Mouse (Mus musculus) gastrocnemius, postnatal 25 days (tissue): ENCODE measurements around the gene Elf3. TPM values are rescaled to one million over a fixed set of nuclear protein-coding genes. Genes with fewer than 3 reads are reported as not detected.
"Not testable (repeated sequence)": the region's sequence is repeated elsewhere in the genome, so short reads cannot be mapped to it uniquely, and the experiment has no call there.

Source experiments
- DNase-seq: peaks from one replicate; pipeline ENCODE4 v3.0.0; 2022
- long read RNA-seq, 2 experiments: library from polyadenylated mRNA; stranded (forward); transcript quantifications; one replicate each; pipeline ENCODE4 v2.0.0; 2021
- total RNA-seq, 2 experiments: library from RNA; stranded (reverse); gene quantifications; 1 replicate in 1 of 2; 2 replicates in 1 of 2; pipeline ENCODE4 v1.2.3; 2021

Gene Elf3
- total RNA-seq = under 1 TPM in 1 of 2 experiments, not detected in 1; 0.18 TPM
- long read RNA-seq, experiment 1 = 0 reads
- long read RNA-seq, experiment 2 = 0 reads

- DNase-seq = peak; percentile 25
Measured at GRCm38 (mm10) chr1:135258380-135259127, at the start of gene Elf3. Gene Elf3 (minus strand): TSS chr1:135258568.

DNA sequence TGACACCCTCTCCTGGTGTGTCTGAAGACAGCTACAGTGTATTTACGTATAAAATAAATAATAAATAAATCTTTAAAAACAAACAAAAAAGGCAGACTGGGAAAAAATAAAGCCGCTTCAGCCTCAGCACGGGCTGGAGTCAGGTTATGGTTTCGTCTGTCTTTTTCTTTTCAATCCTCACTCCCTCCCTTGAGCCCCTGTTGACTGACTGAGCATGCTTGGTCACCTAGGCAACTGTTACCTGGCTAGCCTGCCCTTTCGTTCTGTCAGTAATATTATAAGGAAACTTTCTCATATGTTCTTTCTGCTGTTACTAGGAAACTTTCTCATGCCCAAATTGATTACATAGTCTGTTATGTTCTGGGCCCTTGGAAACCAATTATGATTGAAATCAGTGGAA, 32.5 kb upstream of the Elf3 start:
- DNase-seq = no peak

GRCm38 (mm10) chr1:135286311-135286710, 27.9 kb upstream of the Elf3 start:
- DNase-seq = no peak

- peak; percentile 65 for DNase-seq
Measured at GRCm38 (mm10) chr1:135283826-135284291, 25.5 kb upstream of the Elf3 start, which contains the start of gene Rnpep. Gene Rnpep (minus strand): TSS chr1:135284084.

- DNase-seq = peak; percentile 41
Measured at GRCm38 (mm10) chr1:135283287-135283825, 25.0 kb upstream of the Elf3 start.

GRCm38 (mm10) chr1:135282536-135283286, 24.3 kb upstream of the Elf3 start:
- DNase-seq = no peak

GRCm38 (mm10) chr1:135281841-135282240, 23.5 kb upstream of the Elf3 start:
- DNase-seq = no peak

GRCm38 (mm10) chr1:135280646-135281045, 22.3 kb upstream of the Elf3 start:
- peak; percentile 76 for DNase-seq

DNA sequence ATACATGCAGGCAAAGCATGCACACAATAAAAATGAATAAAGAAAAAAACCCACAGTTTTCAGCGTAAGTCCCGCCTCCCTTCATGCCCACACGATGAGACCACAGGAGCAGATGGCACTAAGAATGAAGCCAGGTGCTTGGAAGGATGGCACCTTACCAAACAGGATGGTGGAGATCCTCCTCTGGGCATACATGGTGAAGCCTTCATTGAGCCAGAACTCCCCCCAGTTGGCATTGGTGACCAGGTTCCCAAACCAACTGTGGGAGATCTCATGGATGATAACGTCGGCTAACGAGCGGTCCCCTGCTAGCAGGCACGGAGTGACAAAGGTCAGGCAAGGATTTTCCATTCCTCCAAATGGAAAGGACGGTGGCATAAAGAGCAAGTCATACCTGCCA, 13.0 kb upstream of the Elf3 start:
- no peak for DNase-seq

GRCm38 (mm10) chr1:135267663-135268446, 9.5 kb upstream of the Elf3 start:
- no peak for DNase-seq

DNA sequence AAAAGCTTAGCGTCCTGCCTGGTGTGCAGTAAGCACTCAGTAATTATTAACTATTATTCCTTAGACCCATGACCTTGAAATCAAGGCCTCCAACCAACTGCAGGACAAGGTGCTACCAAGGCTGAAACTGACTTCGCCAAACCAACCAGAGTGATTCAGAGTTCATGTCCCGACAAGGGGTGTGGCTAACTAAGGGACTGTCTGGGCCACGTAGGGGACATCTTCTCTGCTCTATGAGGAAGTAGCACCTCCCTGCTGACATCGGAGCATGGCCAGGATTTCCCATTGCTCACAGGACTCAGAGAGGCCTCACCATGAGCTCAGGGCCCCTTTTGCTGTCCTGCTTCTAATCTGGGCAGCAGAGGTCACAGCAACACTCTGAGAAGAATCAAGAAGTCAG, 7.5 kb upstream of the Elf3 start:
- no peak for DNase-seq

DNA sequence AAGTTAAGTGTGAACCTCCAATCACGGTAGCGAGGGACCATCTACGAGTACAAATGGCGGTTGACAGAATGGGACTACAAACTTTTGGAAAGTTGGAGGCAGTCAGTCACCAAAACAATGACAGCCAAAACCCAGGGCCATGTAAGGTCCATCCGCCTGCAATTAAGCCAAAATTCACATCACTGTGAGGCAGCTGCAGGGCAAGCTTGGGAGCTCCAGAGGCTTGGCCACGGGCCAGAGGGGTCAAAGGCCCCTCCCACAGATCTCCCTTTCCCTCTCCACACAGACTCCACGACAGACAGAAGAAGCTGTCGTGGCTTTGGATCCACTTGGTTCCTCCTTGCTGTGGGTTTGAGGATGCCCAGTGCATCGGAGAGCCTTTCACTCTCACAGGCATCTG, 4.9 kb upstream of the Elf3 start:
- no peak for DNase-seq

DNA sequence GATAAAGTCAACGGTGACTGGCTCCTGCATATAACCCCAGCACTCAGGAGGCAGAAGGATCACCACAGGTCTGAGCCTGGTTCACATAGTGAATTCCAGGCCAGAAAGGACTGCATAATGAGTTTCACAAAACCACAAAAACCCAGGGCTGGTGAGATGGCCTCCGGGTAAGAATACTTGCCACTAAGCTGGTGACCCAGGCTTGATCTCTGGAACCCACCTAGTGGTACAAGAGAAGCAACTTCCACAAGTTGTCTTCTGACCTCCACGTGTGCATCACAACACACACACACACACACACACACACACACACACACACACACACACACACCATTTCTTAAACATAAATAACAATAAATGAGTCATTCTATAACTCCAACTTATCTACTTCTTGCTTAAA, 4.0 kb upstream of the Elf3 start:
- no peak for DNase-seq

- no peak for DNase-seq
Measured at GRCm38 (mm10) chr1:135260931-135261330, 2.6 kb upstream of the Elf3 start.

GRCm38 (mm10) chr1:135259128-135259436, 714 bp upstream of the Elf3 start:
- peak; percentile 34 for DNase-seq

DNA sequence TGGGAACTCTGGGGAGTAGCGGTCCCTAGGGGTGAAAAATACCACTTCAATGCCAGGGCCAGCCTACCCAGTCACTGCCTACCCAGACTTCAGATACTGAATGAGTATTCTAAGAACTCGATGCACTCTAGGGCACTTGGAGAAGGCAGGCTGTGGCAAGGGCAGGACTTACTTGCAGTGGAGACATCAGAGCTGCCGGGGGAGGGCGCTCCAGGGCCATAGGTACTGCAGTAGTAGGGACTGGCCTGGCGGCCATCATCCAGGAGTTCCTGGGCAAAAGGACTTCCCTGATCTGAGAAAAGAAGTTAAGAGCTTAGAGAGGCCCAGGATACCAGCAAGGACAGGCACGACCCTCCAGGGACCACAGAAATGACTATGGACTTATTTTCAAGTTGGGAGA, 2.1 kb downstream of the Elf3 start:
- no peak for DNase-seq

DNA sequence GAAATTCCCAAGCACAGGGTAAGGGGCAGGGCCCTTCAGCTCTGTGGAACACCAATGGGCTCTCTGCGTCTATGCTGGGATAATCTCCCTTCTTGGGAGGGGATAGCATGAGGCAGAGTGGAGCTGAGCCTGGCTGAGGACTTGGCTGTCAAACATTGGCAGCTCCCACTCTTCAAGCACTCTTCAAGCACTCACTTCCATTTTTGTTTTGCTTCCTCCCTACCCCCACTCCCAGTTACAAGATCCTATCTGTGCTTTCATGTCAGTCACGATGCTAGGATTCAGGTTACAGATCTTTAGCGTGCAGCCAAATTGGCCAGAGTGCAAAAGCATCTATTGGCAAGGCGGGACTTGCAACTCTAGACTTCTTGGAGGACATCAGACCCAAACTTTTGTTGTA, 5.5 kb downstream of the Elf3 start:
- DNase-seq = peak; percentile 47

- DNase-seq = no peak
Measured at GRCm38 (mm10) chr1:135251405-135251804, 7.0 kb downstream of the Elf3 start.

- DNase-seq = no peak
Measured at GRCm38 (mm10) chr1:135250706-135251105, 7.7 kb downstream of the Elf3 start.

- DNase-seq = no peak
Measured at GRCm38 (mm10) chr1:135248434-135248850, 9.9 kb downstream of the Elf3 start.

GRCm38 (mm10) chr1:135244014-135244413, 14.4 kb downstream of the Elf3 start:
- no peak for DNase-seq

DNA sequence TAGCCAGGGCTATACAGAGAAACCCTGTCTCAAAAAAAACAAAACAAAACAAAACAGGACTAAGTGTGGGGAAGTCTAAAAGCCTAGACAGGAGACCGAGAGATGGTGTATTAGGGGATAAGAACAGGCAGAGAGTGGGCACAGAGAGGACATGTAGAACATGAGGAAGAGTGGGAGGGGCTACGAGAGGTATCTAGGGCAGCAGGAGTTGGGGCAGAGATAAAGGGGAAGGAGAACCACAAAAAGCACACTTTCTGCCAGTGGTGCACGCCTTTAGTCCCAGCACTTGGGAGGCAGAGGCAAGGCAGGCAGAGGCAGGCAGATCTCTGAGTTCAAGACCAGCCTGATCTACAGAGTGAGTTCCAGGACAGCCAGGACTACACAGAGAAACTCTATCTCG, 18.2 kb downstream of the Elf3 start:
- DNase-seq = not testable (repeated sequence)
